Mouse (Mus musculus): ENCODE data around the gene Zbtb25. TPM values are rescaled to one million over a fixed set of nuclear protein-coding genes. Genes with fewer than 3 reads are reported as not detected.

Zbtb25 gene
- polyA plus RNA-seq, 1 experiment from 2014 or later = 8.3 TPM

DNA sequence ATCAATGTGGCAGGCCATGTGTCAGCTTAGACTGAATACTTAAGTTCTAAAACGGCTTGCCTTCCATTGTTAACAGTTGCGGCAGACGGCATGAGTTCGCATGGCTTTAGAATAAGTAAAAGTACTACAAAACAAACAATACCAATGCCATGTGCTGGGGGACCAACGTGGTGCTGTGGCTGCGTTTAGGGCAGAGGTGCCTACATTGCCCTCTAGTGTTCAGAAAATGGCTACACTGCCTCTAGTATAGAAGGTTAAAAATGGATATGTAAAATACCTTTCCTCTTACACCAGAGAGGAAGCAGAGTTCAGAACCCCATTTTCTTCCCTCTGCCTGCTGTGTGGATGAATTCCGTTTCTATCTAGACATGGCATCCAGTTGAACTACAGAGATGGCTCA lies 7.2 kb upstream of the Zbtb25 start:
- no peaks in the 10 kb centered on the region for H3K27me3 ChIP-seq

GRCm38 (mm10) chr12:76375506-76375905 lies 6.1 kb upstream of the Zbtb25 start:
- peak overlapping the region; percentile 53 for H3K9ac ChIP-seq
- H3K27me3 ChIP-seq = no peaks in the 10 kb centered on the region
- H3K4me3 ChIP-seq (replicated peaks) = peak overlapping the region; percentile 26
- H3K9me3 ChIP-seq (replicated peaks) = no peaks in the 10 kb centered on the region
- H3K4me2 ChIP-seq = peak overlapping the region; percentile 54
- DNase-seq (peak; percentile 73), ATAC-seq (ENCODE audit: low read depth) (peak; percentile 73)
- WGBS (ENCODE audit: insufficient replicate concordance) = 12% methylated on average over 3 of the region's 3 CpGs
- H3K4me1 ChIP-seq (replicated peaks) = peaks cover 90% of the 10 kb centered on the region
- H3K27ac ChIP-seq = peak overlapping the region; percentile 83
- peaks cover 14% of the 10 kb centered on the region; the same call in 1 of the 2 replicates for H3K36me3 ChIP-seq

More for the DNA sequence above, 7.2 kb upstream of the Zbtb25 start:
- Histone ChIP-seq H3K36me3 (peaks cover 14% of the 10 kb centered on the region; the same call in 1 of the 2 replicates), H3K4me1 (replicated peaks) (peaks cover 90% of the 10 kb centered on the region), H3K9me3 (replicated peaks) (no peaks in the 10 kb centered on the region), H3K4me3 (replicated peaks) (no peak overlapping the region), H3K4me2 (peak overlapping the region; percentile 54), H3K9ac (peak overlapping the region; percentile 52), H3K27ac (peak overlapping the region; percentile 83)
- DNase-seq (no peak), ATAC-seq (ENCODE audit: low read depth) (no peak)
- 21% methylated on average over 7 of the region's 7 CpGs for WGBS (ENCODE audit: insufficient replicate concordance)

DNA sequence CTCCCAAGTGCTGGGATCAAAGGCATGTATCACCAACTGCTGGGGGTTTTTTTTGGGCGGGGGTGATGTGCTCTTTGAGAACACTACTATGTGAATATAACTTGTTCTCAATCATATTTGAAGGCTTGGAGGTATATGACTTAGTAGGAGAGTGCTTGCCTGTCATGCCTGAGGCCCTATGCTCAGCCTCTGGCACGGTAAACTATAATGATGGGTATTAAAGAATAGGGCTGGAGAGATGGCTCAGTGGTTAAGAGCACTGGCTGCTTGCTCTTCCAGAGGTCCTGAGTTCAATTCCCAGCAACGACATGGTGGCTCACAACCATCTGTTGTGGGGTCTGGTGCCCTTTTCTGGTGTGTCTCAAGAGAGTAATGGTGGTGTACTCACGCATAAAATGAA lies 5.5 kb upstream of the Zbtb25 start:
- ATAC-seq (ENCODE audit: low read depth) (no peak), DNase-seq (no peak)
- Histone ChIP-seq H3K4me2 (peak overlapping the region; percentile 54), H3K27me3 (no peaks in the 10 kb centered on the region), H3K27ac (peak overlapping the region; percentile 83), H3K4me3 (replicated peaks) (peak overlapping the region; percentile 26), H3K36me3 (peaks cover 9% of the 10 kb centered on the region; the same call in 1 of the 2 replicates), H3K9ac (peak overlapping the region; percentile 53), H3K9me3 (replicated peaks) (no peaks in the 10 kb centered on the region), H3K4me1 (replicated peaks) (peaks cover 84% of the 10 kb centered on the region)
- WGBS (ENCODE audit: insufficient replicate concordance) = 53% methylated on average over 4 of the region's 4 CpGs

DNA sequence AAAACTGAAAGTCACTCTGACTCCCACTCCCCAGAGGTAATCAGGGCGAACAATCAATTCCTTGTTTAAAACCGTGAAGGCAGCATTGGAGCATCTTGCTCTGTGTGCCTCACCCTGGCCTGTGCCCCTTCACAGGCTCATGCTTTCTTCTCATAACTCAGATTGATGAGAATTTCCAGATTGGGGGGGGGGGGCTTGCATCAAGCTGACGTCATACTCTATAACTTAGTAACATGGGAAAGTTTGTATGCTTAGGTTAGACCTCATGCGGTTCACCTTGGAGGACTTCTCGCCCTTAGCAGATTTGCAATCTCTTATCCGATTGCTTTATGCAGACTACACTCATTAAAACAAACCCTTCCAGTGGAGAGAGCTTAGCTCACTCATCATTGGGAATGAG lies 4.6 kb upstream of the Zbtb25 start:
- Histone ChIP-seq H3K9me3 (replicated peaks) (no peaks in the 10 kb centered on the region), H3K4me3 (replicated peaks) (no peak overlapping the region), H3K27ac (peak overlapping the region; percentile 83), H3K36me3 (0 out of 2 replicates have a peak, but pooled peaks cover 3% of the 10 kb centered on the region), H3K4me2 (peak overlapping the region; percentile 54), H3K9ac (peak overlapping the region; percentile 15; the same call in 1 of the 2 replicates), H3K4me1 (replicated peaks) (peaks cover 74% of the 10 kb centered on the region), H3K27me3 (no peaks in the 10 kb centered on the region)
- ATAC-seq (ENCODE audit: low read depth) (no peak), DNase-seq (no peak)
- WGBS (ENCODE audit: insufficient replicate concordance) = 69% methylated on average over 6 of the region's 6 CpGs

- 60% methylated on average over 7 of the region's 7 CpGs for WGBS (ENCODE audit: insufficient replicate concordance)
- H3K9me3 ChIP-seq (replicated peaks) = no peaks in the 10 kb centered on the region
- peak overlapping the region; percentile 91 for H3K4me3 ChIP-seq (replicated peaks)
- H3K27me3 ChIP-seq = no peaks in the 10 kb centered on the region
- H3K9ac ChIP-seq = peak overlapping the region; percentile 98
- no peaks in the 10 kb centered on the region for H3K36me3 ChIP-seq
- no peak for ATAC-seq (ENCODE audit: low read depth)
- DNase-seq = no peak
- peak overlapping the region; percentile 89 for H3K4me2 ChIP-seq
- H3K4me1 ChIP-seq (replicated peaks) = peaks cover 74% of the 10 kb centered on the region
- peak overlapping the region; percentile 97 for H3K27ac ChIP-seq
These were observed 3.7 kb upstream of the Zbtb25 start for GRCm38 (mm10) chr12:76372881-76373818.

- Histone ChIP-seq H3K27ac (peak overlapping the region; percentile 97), H3K4me3 (replicated peaks) (peak overlapping the region; percentile 91), H3K4me1 (replicated peaks) (peaks cover 74% of the 10 kb centered on the region), H3K27me3 (no peaks in the 10 kb centered on the region), H3K9me3 (replicated peaks) (no peaks in the 10 kb centered on the region), H3K36me3 (no peaks in the 10 kb centered on the region), H3K9ac (peak overlapping the region; percentile 98), H3K4me2 (peak overlapping the region; percentile 89)
- DNase-seq = no peak
- 20% methylated on average over 7 of the region's 7 CpGs for WGBS (ENCODE audit: insufficient replicate concordance)
- ATAC-seq (ENCODE audit: low read depth) = no peak
These were observed 2.6 kb upstream of the Zbtb25 start for GRCm38 (mm10) chr12:76372046-76372445.

DNA sequence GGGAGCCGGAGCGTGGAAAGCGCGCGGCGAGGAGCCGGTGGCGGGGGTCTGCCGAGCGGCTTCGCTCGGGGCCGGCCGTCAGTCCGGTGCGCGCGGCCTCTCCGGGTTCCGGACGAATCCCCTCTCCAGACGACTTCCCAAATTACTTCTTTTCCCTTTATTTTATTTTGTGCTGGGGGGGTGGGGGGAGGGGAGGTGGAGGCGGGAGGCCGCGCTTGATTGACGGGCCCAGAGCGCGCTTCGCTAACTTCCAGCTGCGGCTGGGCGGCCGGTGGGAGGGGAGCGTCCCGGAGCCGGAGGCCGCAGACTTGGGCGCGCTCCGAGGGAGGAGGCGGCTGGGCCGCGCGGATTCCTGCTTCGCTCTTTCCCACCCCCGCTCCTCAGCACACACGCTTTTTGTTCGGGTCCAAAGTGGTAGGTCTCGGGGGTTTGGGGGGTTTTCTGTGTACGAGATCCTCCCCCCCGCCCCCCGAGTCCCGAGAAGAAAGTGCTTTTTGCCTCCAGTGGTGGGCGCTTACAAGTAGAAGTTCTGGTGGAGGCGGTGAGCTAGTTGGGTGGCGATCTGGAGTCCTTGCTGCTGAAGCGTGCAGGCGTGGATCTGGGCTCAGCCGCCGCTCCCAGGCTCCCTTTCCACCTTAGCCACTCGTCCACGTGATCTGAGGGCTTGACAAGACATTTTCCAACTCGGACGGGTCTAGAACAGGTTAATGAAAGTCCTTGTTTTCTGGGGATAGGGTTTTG lies 1.6 kb upstream of the Zbtb25 start:
- Histone ChIP-seq H3K4me1 (replicated peaks) (peaks cover 74% of the 10 kb centered on the region), H3K27me3 (no peaks in the 10 kb centered on the region), H3K36me3 (no peaks in the 10 kb centered on the region), H3K9me3 (replicated peaks) (no peaks in the 10 kb centered on the region), H3K9ac (peak overlapping the region; percentile 98), H3K4me3 (replicated peaks) (peak overlapping the region; percentile 91), H3K4me2 (peak overlapping the region; percentile 89), H3K27ac (peak overlapping the region; percentile 97)
- DNase-seq (peak; percentile 72), ATAC-seq (ENCODE audit: low read depth) (peak; percentile 57)
- under 1% methylated on average over 60 of the region's 63 CpGs for WGBS (ENCODE audit: insufficient replicate concordance)

GRCm38 (mm10) chr12:76369978-76370830 lies 802 bp upstream of the Zbtb25 start, which contains the start of gene Zbtb1:
Zbtb1 (plus strand) TSS chr12:76370266.
- Histone ChIP-seq H3K9ac (peak within 1 kb of the TSS; percentile 98), H3K27ac (peak within 1 kb of the TSS; percentile 97), H3K4me1 (replicated peaks) (peaks cover 73% of the 10 kb centered on the region)

GRCm38 (mm10) chr12:76368790-76369205 lies 604 bp downstream of the Zbtb25 start:
- Histone ChIP-seq H3K9me3 (replicated peaks) (no peaks in the 10 kb centered on the region), H3K36me3 (peaks cover under 1% of the 10 kb centered on the region; the same call in 1 of the 2 replicates), H3K27me3 (no peaks in the 10 kb centered on the region), H3K4me1 (replicated peaks) (peaks cover 70% of the 10 kb centered on the region), H3K9ac (peak overlapping the region; percentile 98), H3K4me2 (peak overlapping the region; percentile 89), H3K4me3 (replicated peaks) (peak overlapping the region; percentile 91), H3K27ac (peak overlapping the region; percentile 97)
- DNase-seq (no peak), ATAC-seq (ENCODE audit: low read depth) (peak; percentile 45)
- under 1% methylated on average over 26 of the region's 26 CpGs for WGBS (ENCODE audit: insufficient replicate concordance)

More at GRCm38 (mm10) chr12:76369978-76370830, 802 bp upstream of the Zbtb25 start, which contains the start of gene Zbtb1:
- peak; percentile 73 for DNase-seq
- Histone ChIP-seq H3K27me3 (no peaks in the 10 kb centered on the region), H3K4me2 (peak within 1 kb of the TSS; percentile 89), H3K36me3 (no peaks in the 10 kb centered on the region), H3K9me3 (replicated peaks) (no peaks in the 10 kb centered on the region), H3K4me3 (replicated peaks) (peak within 1 kb of the TSS; percentile 91)
- under 1% methylated on average over 98 of the region's 99 CpGs for WGBS (ENCODE audit: insufficient replicate concordance)
- peak; percentile 38 for ATAC-seq (ENCODE audit: low read depth)

DNA sequence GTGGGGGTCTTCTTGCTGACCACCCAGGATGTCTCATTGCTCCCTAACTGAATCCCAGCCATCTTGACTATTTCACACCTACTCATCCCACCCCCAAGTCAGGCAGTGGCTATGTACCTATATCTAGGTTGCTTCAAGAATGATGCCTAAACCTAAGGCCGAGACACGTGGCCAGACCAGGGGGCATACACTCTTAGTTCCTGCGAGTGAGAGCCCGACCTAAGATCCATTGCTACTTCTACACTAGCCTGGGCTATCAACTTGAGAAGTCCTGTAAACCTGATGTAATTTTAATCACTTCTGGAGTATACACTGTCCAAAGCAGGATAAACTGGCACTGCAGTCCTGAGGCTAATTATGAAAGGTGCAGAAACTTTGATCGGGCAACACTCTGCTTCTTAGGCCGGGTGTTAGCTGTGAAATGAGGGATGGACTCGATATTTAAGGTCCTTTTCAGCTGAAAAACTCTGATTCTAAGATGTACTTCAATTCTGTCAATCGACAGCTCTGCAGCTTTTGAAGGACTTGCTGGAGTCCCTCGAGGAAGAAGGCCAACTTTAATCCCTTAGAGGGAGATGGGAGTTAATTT lies 1.1 kb downstream of the Zbtb25 start:
- ATAC-seq (ENCODE audit: low read depth) (no peak), DNase-seq (no peak)
- Histone ChIP-seq H3K4me2 (peak overlapping the region; percentile 89), H3K36me3 (peaks cover 2% of the 10 kb centered on the region; the same call in 1 of the 2 replicates), H3K27me3 (no peaks in the 10 kb centered on the region), H3K9me3 (replicated peaks) (no peaks in the 10 kb centered on the region), H3K4me1 (replicated peaks) (peaks cover 71% of the 10 kb centered on the region), H3K4me3 (replicated peaks) (peak overlapping the region; percentile 91), H3K9ac (peak overlapping the region; percentile 98), H3K27ac (peak overlapping the region; percentile 97)
- WGBS (ENCODE audit: insufficient replicate concordance) = 8% methylated on average over 9 of the region's 9 CpGs

Measured in liver, embryonic 13.5 days (tissue).